Mouse (Mus musculus): ENCODE measurements around the gene Naa80.

DNA sequence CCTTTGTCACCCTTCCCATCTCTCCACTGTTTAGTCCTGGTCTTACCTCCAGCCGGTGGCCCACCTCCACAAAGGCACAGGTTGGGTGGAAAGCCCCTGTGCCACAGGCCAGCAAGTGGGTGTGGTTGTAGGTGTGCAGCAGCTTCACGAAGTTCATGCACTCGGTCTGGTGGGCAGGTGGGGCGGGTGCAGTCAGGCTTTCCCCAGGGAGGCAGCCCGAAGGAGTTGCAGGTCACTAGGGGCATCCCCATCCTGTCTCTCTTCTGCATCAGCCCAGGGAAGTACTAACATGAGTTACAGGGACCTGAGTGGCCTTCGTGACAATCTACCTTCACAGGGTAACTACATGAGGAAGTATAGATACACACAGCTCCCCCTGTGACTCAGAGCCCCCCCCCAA lies 24.6 kb downstream of the Naa80 start:
- no peak for TF ChIP-seq CTCF (IDR thresholded peaks at IDR 0.05; ENCODE audit: low read depth, low read length)
- TF ChIP-seq EP300 (IDR thresholded peaks at IDR 0.05; ENCODE audit: insufficient read depth, low read depth, low read length), result no peak
